Mouse (Mus musculus): ENCODE results near the gene Dhx58. TPM values are rescaled to one million over a fixed set of nuclear protein-coding genes. Genes with fewer than 3 reads are reported as not detected.
A peak's percentile ranks its signal among the peaks of the same experiment; 100 is the strongest.
"Not testable (repeated sequence)": the region's sequence is repeated elsewhere in the genome, so short reads cannot be mapped to it uniquely, and the experiment has no call there.

Gene Dhx58
- polyA plus RNA-seq, 1 experiment from 2014 or later: 3.3 TPM

GRCm38 (mm10) chr11:100671956-100672355, 32.1 kb downstream of the Dhx58 start:
- H3K27ac ChIP-seq (ENCODE audit: low read length): no peak overlapping the region
- ATAC-seq (no peak), DNase-seq (ENCODE audit: low spot score) (no peak)
- no peaks in the 10 kb centered on the region for H3K9me3 ChIP-seq (ENCODE audit: low read length)
- no peak for TF ChIP-seq EP300 (IDR thresholded peaks at IDR 0.05)
- TF ChIP-seq CTCF (IDR thresholded peaks at IDR 0.05): no peak
- no peaks in the 10 kb centered on the region for H3K27me3 ChIP-seq (replicated peaks; ENCODE audit: insufficient read depth, low read length)
- no peak overlapping the region for H3K9ac ChIP-seq (replicated peaks; ENCODE audit: low read depth)
- no peak overlapping the region for H3K4me2 ChIP-seq (replicated peaks; ENCODE audit: low read depth, low read length)
- no peak overlapping the region for H3K4me3 ChIP-seq (ENCODE audit: low read depth, low read length)
- H3K36me3 ChIP-seq (ENCODE audit: insufficient read depth, low read length): no peaks in the 10 kb centered on the region
- 44% methylated on average over 2 of the region's 2 CpGs for WGBS
- no peaks in the 10 kb centered on the region for H3K4me1 ChIP-seq (ENCODE audit: insufficient read depth, low read depth, low read length)

DNA sequence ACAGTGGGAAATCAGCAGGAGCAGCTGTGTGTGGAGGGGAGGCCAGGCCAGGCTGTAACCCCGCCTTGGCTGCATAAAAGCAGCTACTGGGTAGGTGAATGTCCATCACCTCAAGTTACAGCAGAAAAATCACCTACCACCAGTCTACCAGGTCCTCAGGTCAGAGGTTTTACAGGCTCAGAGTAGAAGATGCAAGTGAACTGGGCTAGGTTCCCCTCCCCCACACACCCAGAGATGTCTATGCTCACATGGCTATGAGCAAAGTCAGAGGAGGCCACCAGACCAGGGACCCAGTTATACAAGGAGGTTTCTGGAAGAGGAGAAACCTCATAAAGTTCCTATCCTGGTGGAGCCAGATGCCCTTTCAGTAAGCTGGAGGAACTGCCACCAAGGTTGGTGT, 33.0 kb downstream of the Dhx58 start:
- Histone ChIP-seq H3K4me3 (ENCODE audit: low read depth, low read length) (no peak overlapping the region), H3K36me3 (ENCODE audit: insufficient read depth, low read length) (no peaks in the 10 kb centered on the region), H3K9ac (replicated peaks; ENCODE audit: low read depth) (no peak overlapping the region), H3K4me1 (ENCODE audit: insufficient read depth, low read depth, low read length) (no peaks in the 10 kb centered on the region), H3K9me3 (ENCODE audit: low read length) (no peaks in the 10 kb centered on the region), H3K4me2 (replicated peaks; ENCODE audit: low read depth, low read length) (no peak overlapping the region), H3K27me3 (replicated peaks; ENCODE audit: insufficient read depth, low read length) (no peaks in the 10 kb centered on the region), H3K27ac (ENCODE audit: low read length) (no peak overlapping the region)
- no peak for DNase-seq (ENCODE audit: low spot score)
- 70% methylated on average over 1 of the region's 1 CpGs for WGBS
- no peak for ATAC-seq
- TF ChIP-seq CTCF (IDR thresholded peaks at IDR 0.05) (no peak), EP300 (IDR thresholded peaks at IDR 0.05) (no peak)

- TF ChIP-seq CTCF (IDR thresholded peaks at IDR 0.05) (no peak), EP300 (IDR thresholded peaks at IDR 0.05) (no peak)
- no peaks in the 10 kb centered on the region for H3K36me3 ChIP-seq (ENCODE audit: insufficient read depth, low read length)
- DNase-seq (ENCODE audit: low spot score) (no peak), ATAC-seq (no peak)
- H3K9me3 ChIP-seq (ENCODE audit: low read length): no peaks in the 10 kb centered on the region
- H3K27ac ChIP-seq (ENCODE audit: low read length): no peak overlapping the region
- no peak overlapping the region for H3K4me3 ChIP-seq (ENCODE audit: low read depth, low read length)
- WGBS: 54% methylated on average over 10 of the region's 10 CpGs
- H3K4me1 ChIP-seq (ENCODE audit: insufficient read depth, low read depth, low read length): no peaks in the 10 kb centered on the region
- no peak overlapping the region for H3K9ac ChIP-seq (replicated peaks; ENCODE audit: low read depth)
- no peaks in the 10 kb centered on the region for H3K27me3 ChIP-seq (replicated peaks; ENCODE audit: insufficient read depth, low read length)
- no peak overlapping the region for H3K4me2 ChIP-seq (replicated peaks; ENCODE audit: low read depth, low read length)
Observed at GRCm38 (mm10) chr11:100659806-100660205, 44.3 kb downstream of the Dhx58 start.

GRCm38 (mm10) chr11:100656458-100656857, 47.6 kb downstream of the Dhx58 start:
- H3K4me2 ChIP-seq (replicated peaks; ENCODE audit: low read depth, low read length): no peak overlapping the region
- ATAC-seq (no peak), DNase-seq (ENCODE audit: low spot score) (peak; percentile 16)
- no peaks in the 10 kb centered on the region for H3K27me3 ChIP-seq (replicated peaks; ENCODE audit: insufficient read depth, low read length)
- no peaks in the 10 kb centered on the region for H3K4me1 ChIP-seq (ENCODE audit: insufficient read depth, low read depth, low read length)
- no peak for TF ChIP-seq EP300 (IDR thresholded peaks at IDR 0.05)
- no peaks in the 10 kb centered on the region for H3K9me3 ChIP-seq (ENCODE audit: low read length)
- WGBS: 12% methylated on average over 6 of the region's 6 CpGs
- H3K27ac ChIP-seq (ENCODE audit: low read length): no peak overlapping the region
- H3K4me3 ChIP-seq (ENCODE audit: low read depth, low read length): no peak overlapping the region
- H3K36me3 ChIP-seq (ENCODE audit: insufficient read depth, low read length): no peaks in the 10 kb centered on the region
- no peak overlapping the region for H3K9ac ChIP-seq (replicated peaks; ENCODE audit: low read depth)

DNA sequence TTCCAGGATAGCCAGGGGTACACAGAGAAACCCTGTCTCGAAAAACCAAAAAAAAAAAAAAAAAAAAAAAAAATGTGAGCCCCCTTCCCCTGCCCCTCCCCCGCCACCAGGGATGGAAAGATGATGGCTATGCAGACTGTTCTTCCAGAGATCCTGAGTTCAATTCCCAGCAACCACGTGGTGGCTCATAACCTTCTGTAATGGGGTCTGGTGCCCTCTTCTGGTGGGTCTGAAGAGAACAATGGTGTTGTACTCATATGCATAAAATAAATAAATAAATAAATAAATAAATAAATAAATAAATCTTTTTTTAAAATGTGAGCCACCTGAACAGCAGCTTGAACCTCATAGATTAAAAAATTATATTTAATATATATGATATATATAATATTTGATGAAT, 48.5 kb downstream of the Dhx58 start:
- peak; percentile 21 for TF ChIP-seq CTCF (IDR thresholded peaks at IDR 0.05)
- not testable (repeated sequence) for H3K9ac ChIP-seq (replicated peaks; ENCODE audit: low read depth); H3K9me3 ChIP-seq (ENCODE audit: low read length); DNase-seq (ENCODE audit: low spot score); H3K27me3 ChIP-seq (replicated peaks; ENCODE audit: insufficient read depth, low read length); H3K27ac ChIP-seq (ENCODE audit: low read length); H3K4me2 ChIP-seq (replicated peaks; ENCODE audit: low read depth, low read length); H3K36me3 ChIP-seq (ENCODE audit: insufficient read depth, low read length); H3K4me3 ChIP-seq (ENCODE audit: low read depth, low read length); ATAC-seq; H3K4me1 ChIP-seq (ENCODE audit: insufficient read depth, low read depth, low read length)
- WGBS: 60% methylated on average over 2 of the region's 3 CpGs

- Histone ChIP-seq H3K4me3 (ENCODE audit: low read depth, low read length) (no peak overlapping the region), H3K27me3 (replicated peaks; ENCODE audit: insufficient read depth, low read length) (no peaks in the 10 kb centered on the region; the same call in 1 of the 2 replicates), H3K27ac (ENCODE audit: low read length) (no peak overlapping the region), H3K36me3 (ENCODE audit: insufficient read depth, low read length) (no peaks in the 10 kb centered on the region), H3K9me3 (ENCODE audit: low read length) (no peaks in the 10 kb centered on the region), H3K4me2 (replicated peaks; ENCODE audit: low read depth, low read length) (no peak overlapping the region), H3K4me1 (ENCODE audit: insufficient read depth, low read depth, low read length) (no peaks in the 10 kb centered on the region), H3K9ac (replicated peaks; ENCODE audit: low read depth) (no peak overlapping the region)
- DNase-seq (ENCODE audit: low spot score) (no peak), ATAC-seq (no peak)
- 11% methylated on average over 3 of the region's 3 CpGs for WGBS
- TF ChIP-seq CTCF (IDR thresholded peaks at IDR 0.05) (no peak), EP300 (IDR thresholded peaks at IDR 0.05) (no peak)
Observed at GRCm38 (mm10) chr11:100651748-100652147, 52.3 kb downstream of the Dhx58 start.

- H3K27me3 ChIP-seq (replicated peaks; ENCODE audit: insufficient read depth, low read length): no peaks in the 10 kb centered on the region; the same call in 1 of the 2 replicates
- no peak overlapping the region for H3K9ac ChIP-seq (replicated peaks; ENCODE audit: low read depth)
- no peaks in the 10 kb centered on the region for H3K9me3 ChIP-seq (ENCODE audit: low read length)
- no peaks in the 10 kb centered on the region for H3K4me1 ChIP-seq (ENCODE audit: insufficient read depth, low read depth, low read length)
- DNase-seq (ENCODE audit: low spot score): no peak
- no peak overlapping the region for H3K4me3 ChIP-seq (ENCODE audit: low read depth, low read length)
- no peaks in the 10 kb centered on the region for H3K36me3 ChIP-seq (ENCODE audit: insufficient read depth, low read length)
- H3K4me2 ChIP-seq (replicated peaks; ENCODE audit: low read depth, low read length): no peak overlapping the region
- no peak for ATAC-seq
- 13% methylated on average over 7 of the region's 8 CpGs for WGBS
- H3K27ac ChIP-seq (ENCODE audit: low read length): no peak overlapping the region
- TF ChIP-seq CTCF (IDR thresholded peaks at IDR 0.05) (no peak), EP300 (IDR thresholded peaks at IDR 0.05) (no peak)
Observed at GRCm38 (mm10) chr11:100651205-100651604, 52.9 kb downstream of the Dhx58 start.
